Mouse (Mus musculus) kidney, postnatal 0 days (tissue): ENCODE data around the gene Tom1l2. TPM values are rescaled to one million over a fixed set of nuclear protein-coding genes. Genes with fewer than 3 reads are reported as not detected.

ENCODE experiments used
- ATAC-seq: fragments of 200-750 bp; cut with Nextera tagmentation; replicated peaks from 2 replicates; pipeline ENCODE4 v1.8.0; 2017; ENCODE audit warnings: low read depth, moderate number of reproducible peaks, moderate TSS enrichment, moderate library complexity; ENCODE audit not compliant: low FRiP score
- DNase-seq: peaks from one replicate; pipeline ENCODE4 v3.0.0-alpha.2; 2016; ENCODE audit warnings: low spot score
- H3K27ac ChIP-seq: fragments of 300-500 bp; sonication (generic); 2 replicates; pipeline ENCODE4 v1.5.1; 2014; ENCODE audit warnings: mild to moderate bottlenecking
- H3K27me3 ChIP-seq: fragments of 300-500 bp; sonication (generic); 2 replicates; pipeline ENCODE4 v1.6.1; 2014; ENCODE audit warnings: low read length, mixed read lengths; ENCODE audit not compliant: insufficient read depth
- H3K36me3 ChIP-seq: fragments of 300-500 bp; sonication (generic); 2 replicates; pipeline ENCODE4 v1.6.1; 2014; ENCODE audit warnings: low read length, mixed read lengths; ENCODE audit not compliant: insufficient read depth
- H3K4me1 ChIP-seq: fragments of 300-500 bp; sonication (generic); replicated peaks from 2 replicates; pipeline ENCODE4 v1.6.1; 2014; ENCODE audit warnings: antibody characterized with exemption, low read length, mixed read lengths; ENCODE audit not compliant: insufficient read depth
- H3K4me2 ChIP-seq: fragments of 300-500 bp; sonication (generic); 2 replicates; pipeline ENCODE4 v1.6.1; 2014; ENCODE audit warnings: mild to moderate bottlenecking, low read length, moderate library complexity, mixed read lengths
- H3K4me3 ChIP-seq: fragments of 300-500 bp; sonication (generic); replicated peaks from 2 replicates; pipeline ENCODE4 v1.5.1; 2014; ENCODE audit warnings: low read depth, low read length
- H3K9ac ChIP-seq: fragments of 300-500 bp; sonication (generic); 2 replicates; pipeline ENCODE4 v1.6.1; 2014; ENCODE audit warnings: low read depth, low read length
- H3K9me3 ChIP-seq: fragments of 300-500 bp; sonication (generic); replicated peaks from 2 replicates; pipeline ENCODE4 v1.6.1; 2016; ENCODE audit warnings: low read length, inconsistent platforms, mixed read lengths
- CTCF ChIP-seq: IDR thresholded peaks from 2 replicates; pipeline ENCODE4 v1.5.1; 2016; ENCODE audit warnings: antibody characterized with exemption, low read depth, mild to moderate bottlenecking, moderate library complexity
- WGBS: fragments of 180-500 bp; shearing (Covaris S2); extraction: QIAGEN DNeasy Blood & Tissue Kit; methylation state at CpG from one replicate; pipeline ENCODE4 v1.1.7; 2014; 5-methylcytosine and 5-hydroxymethylcytosine counted together
- polyA plus RNA-seq: library from polyadenylated mRNA; unstranded; fragments of >200 nt; fragmentation: Nextera tagmentation; extraction: Ambion mirVana; gene quantifications from 2 replicates; pipeline ENCODE4 v1.2.1, GENCODE M21; 2015

Gene Tom1l2
- polyA plus RNA-seq, 1 experiment from 2014 or later, result 27.9 TPM

GRCm38 (mm10) chr11:60240509-60240908, 112.2 kb downstream of the Tom1l2 start:
- ATAC-seq (no peak), DNase-seq (no peak)
- Histone ChIP-seq H3K4me2 (no peak overlapping the region), H3K9me3 (no peaks in the 10 kb centered on the region; the same call in 1 of the 2 replicates), H3K4me3 (no peak overlapping the region), H3K27me3 (no peaks in the 10 kb centered on the region), H3K4me1 (no peaks in the 10 kb centered on the region), H3K27ac (no peak overlapping the region), H3K36me3 (peaks cover 41% of the 10 kb centered on the region), H3K9ac (no peak overlapping the region)
- whole genome bisulfite sequencing, result 71% methylated on average over 4 of the region's 4 CpGs
- TF ChIP-seq CTCF, result no peak

GRCm38 (mm10) chr11:60235351-60235750, 117.4 kb downstream of the Tom1l2 start:
- WGBS, result 72% methylated on average over 5 of the region's 5 CpGs
- H3K4me1 ChIP-seq, result 0 out of 2 replicates have a peak, but pooled peaks cover 4% of the 10 kb centered on the region
- no peak for TF ChIP-seq CTCF
- ATAC-seq (no peak), DNase-seq (no peak)
- H3K9me3 ChIP-seq, result no peaks in the 10 kb centered on the region; the same call in 1 of the 2 replicates
- peaks cover 14% of the 10 kb centered on the region; the same call in 1 of the 2 replicates for H3K36me3 ChIP-seq
- no peaks in the 10 kb centered on the region for H3K27me3 ChIP-seq
- H3K9ac ChIP-seq, result no peak overlapping the region
- H3K27ac ChIP-seq, result no peak overlapping the region
- H3K4me2 ChIP-seq, result no peak overlapping the region
- H3K4me3 ChIP-seq, result no peak overlapping the region

GRCm38 (mm10) chr11:60233235-60233634, 119.5 kb downstream of the Tom1l2 start:
- Histone ChIP-seq H3K36me3 (0 out of 2 replicates have a peak, but pooled peaks cover 6% of the 10 kb centered on the region), H3K4me2 (no peak overlapping the region), H3K9ac (no peak overlapping the region), H3K9me3 (no peaks in the 10 kb centered on the region), H3K27me3 (no peaks in the 10 kb centered on the region), H3K4me3 (no peak overlapping the region), H3K4me1 (0 out of 2 replicates have a peak, but pooled peaks cover 4% of the 10 kb centered on the region), H3K27ac (no peak overlapping the region)
- DNase-seq (no peak), ATAC-seq (no peak)
- TF ChIP-seq CTCF, result no peak
- 65% methylated on average over 8 of the region's 8 CpGs for WGBS

- Histone ChIP-seq H3K4me1 (0 out of 2 replicates have a peak, but pooled peaks cover 4% of the 10 kb centered on the region), H3K9me3 (no peaks in the 10 kb centered on the region), H3K27me3 (no peaks in the 10 kb centered on the region), H3K4me2 (no peak overlapping the region), H3K36me3 (0 out of 2 replicates have a peak, but pooled peaks cover 6% of the 10 kb centered on the region), H3K4me3 (no peak overlapping the region), H3K9ac (no peak overlapping the region), H3K27ac (no peak overlapping the region)
- no peak for DNase-seq
- no peak for ATAC-seq
- WGBS, result 65% methylated on average over 14 of the region's 14 CpGs
- no peak for TF ChIP-seq CTCF
Observed at GRCm38 (mm10) chr11:60232441-60233058, 120.2 kb downstream of the Tom1l2 start.

- no peak for DNase-seq
- H3K4me1 ChIP-seq, result 0 out of 2 replicates have a peak, but pooled peaks cover 4% of the 10 kb centered on the region
- WGBS, result 32% methylated on average over 4 of the region's 4 CpGs
- no peak overlapping the region for H3K9ac ChIP-seq
- ATAC-seq, result no peak
- TF ChIP-seq CTCF, result no peak
- H3K36me3 ChIP-seq, result 0 out of 2 replicates have a peak, but pooled peaks cover 4% of the 10 kb centered on the region
- H3K27me3 ChIP-seq, result no peaks in the 10 kb centered on the region
- H3K4me2 ChIP-seq, result no peak overlapping the region
- no peak overlapping the region for H3K4me3 ChIP-seq
- H3K9me3 ChIP-seq, result no peaks in the 10 kb centered on the region
- no peak overlapping the region for H3K27ac ChIP-seq
Observed at GRCm38 (mm10) chr11:60231951-60232350, 120.8 kb downstream of the Tom1l2 start.

GRCm38 (mm10) chr11:60231326-60231725, 121.4 kb downstream of the Tom1l2 start:
- Histone ChIP-seq H3K9me3 (no peaks in the 10 kb centered on the region), H3K27ac (no peak overlapping the region), H3K4me3 (no peak overlapping the region), H3K36me3 (no peaks in the 10 kb centered on the region), H3K4me2 (no peak overlapping the region), H3K4me1 (0 out of 2 replicates have a peak, but pooled peaks cover 4% of the 10 kb centered on the region), H3K9ac (no peak overlapping the region), H3K27me3 (no peaks in the 10 kb centered on the region)
- DNase-seq, result no peak
- 79% methylated on average over 3 of the region's 3 CpGs for WGBS
- no peak for ATAC-seq
- TF ChIP-seq CTCF, result no peak
